Mouse (Mus musculus): ENCODE measurements at regions not wholly inside any gene's neighbourhood (a gene's known extent, or its start where the extent isn't known, plus 50 kb on each side); places are given as distances from the start of the nearest gene placed in this dataset.

GRCm38 (mm10) chr14:120136736-120137135 is 94.5 kb upstream of the Oxgr1 start:
- TF ChIP-seq CTCF (IDR thresholded peaks at IDR 0.05) (no peak), EP300 (IDR thresholded peaks at IDR 0.05) (no peak)
